In the genomic region with DNA sequence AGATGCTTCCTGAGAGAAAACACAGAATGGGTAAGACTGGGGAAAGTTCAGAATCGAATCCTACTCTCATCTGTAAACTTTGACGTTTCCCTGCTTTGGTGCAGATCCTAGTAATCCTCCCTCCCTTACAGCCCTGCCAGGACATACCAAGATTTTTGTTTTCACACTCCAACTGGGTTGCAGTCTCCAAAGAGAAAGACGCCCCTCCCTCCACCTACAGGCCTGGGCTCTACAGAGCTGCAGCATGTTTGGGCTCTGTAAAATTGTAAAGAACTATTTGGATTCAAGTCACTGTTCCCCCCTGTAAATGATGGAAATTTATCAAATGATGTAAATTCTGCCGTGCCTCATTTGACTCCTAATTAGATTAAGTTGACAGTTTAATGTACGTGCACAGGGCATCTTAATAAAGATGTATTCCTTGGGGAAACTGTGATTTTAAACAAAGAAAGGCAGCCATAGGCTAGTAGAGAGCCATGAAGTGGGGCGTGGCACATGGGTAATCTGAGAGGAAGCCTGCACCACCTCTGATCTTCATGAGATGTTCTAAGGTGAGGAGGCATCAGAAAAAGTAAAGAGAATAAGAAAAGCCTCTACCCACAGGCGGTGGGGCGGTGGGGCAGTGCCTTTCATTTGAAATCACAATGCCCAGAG, we compare ENCODE assay signal across 20 mouse cellular contexts.
"Had no signal": no experiment of that assay in that cellular context is flagged by ENCODE, and none has a peak within 500 bp of the region (broad histone marks: within the 10 kb centered on the region; RNA-seq: fewer than 3 reads in every experiment).

No protein-coding gene starts in this region.

- H3K4me1 ChIP-seq: liver, embryonic 12.5 days; liver, embryonic 15.5 days; lung, embryonic 15.5 days; megakaryocyte, embryonic 14.5 days; neural tube, embryonic 12.5 days had no signal

- H3K27me3 ChIP-seq: limb, embryonic 13.5 days; liver, embryonic 12.5 days; liver, embryonic 15.5 days; lung, embryonic 15.5 days; megakaryocyte, embryonic 14.5 days; neural tube, embryonic 12.5 days had no signal

- H3K27ac ChIP-seq: limb, embryonic 13.5 days; liver, embryonic 12.5 days; liver, embryonic 15.5 days; lung, embryonic 15.5 days; neural tube, embryonic 12.5 days had no signal

- ATAC-seq: liver, embryonic 12.5 days had no signal

- H3K9ac ChIP-seq: limb, embryonic 13.5 days; liver, embryonic 12.5 days; liver, embryonic 15.5 days; lung, embryonic 15.5 days; neural tube, embryonic 12.5 days had no signal

- H3K9me3 ChIP-seq: limb, embryonic 13.5 days; liver, embryonic 12.5 days; liver, embryonic 15.5 days; lung, embryonic 15.5 days; megakaryocyte, embryonic 14.5 days; neural tube, embryonic 12.5 days had no signal

- DNase-seq: kidney, adult 2 months; kidney, postnatal 10 days; kidney, postnatal 4 days; liver; lung, adult 18-20 months; lung, postnatal 10 days; lung, postnatal 36 days; midbrain, embryonic 14.5 days; retina, postnatal 1 day; right cerebral cortex, postnatal 25 days; spleen, adult 18-20 months; thymus, adult 18-20 months; thymus, postnatal 36 days had no signal

- H3K4me2 ChIP-seq: limb, embryonic 13.5 days; liver, embryonic 12.5 days; liver, embryonic 15.5 days; lung, embryonic 15.5 days; midbrain, embryonic 11.5 days; neural tube, embryonic 12.5 days had no signal

- H3K4me3 ChIP-seq: limb, embryonic 13.5 days; liver, embryonic 12.5 days; liver, embryonic 15.5 days; lung, embryonic 15.5 days; megakaryocyte, embryonic 14.5 days; neural tube, embryonic 12.5 days had no signal

- H3K36me3 ChIP-seq: limb, embryonic 13.5 days; liver, embryonic 12.5 days; liver, embryonic 15.5 days; lung, embryonic 15.5 days had no signal
